Mouse (Mus musculus) effector memory CD4-positive, alpha-beta T cell, adult 5 months (primary cell): ENCODE results near the gene Mst1r. TPM values are rescaled to one million over a fixed set of nuclear protein-coding genes. Genes with fewer than 3 reads are reported as not detected.

Source experiments
- polyA plus RNA-seq: library from polyadenylated mRNA; unstranded; fragments of 100-300 nt; shearing (Covaris generic); gene quantifications from one replicate; pipeline ENCODE4 v1.2.1, GENCODE M21; 2017

Gene Mst1r
- not detected for polyA plus RNA-seq

GRCm38 (mm10) chr9:107906252-107906966 lies at the start of gene Mst1r:
Mst1r (plus strand) TSS chr9:107906873.

GRCm38 (mm10) chr9:107873137-107873536 lies 33.5 kb upstream of the Mst1r start, which contains the start of gene Rbm6:
Rbm6 (minus strand) TSS chr9:107873237.

DNA sequence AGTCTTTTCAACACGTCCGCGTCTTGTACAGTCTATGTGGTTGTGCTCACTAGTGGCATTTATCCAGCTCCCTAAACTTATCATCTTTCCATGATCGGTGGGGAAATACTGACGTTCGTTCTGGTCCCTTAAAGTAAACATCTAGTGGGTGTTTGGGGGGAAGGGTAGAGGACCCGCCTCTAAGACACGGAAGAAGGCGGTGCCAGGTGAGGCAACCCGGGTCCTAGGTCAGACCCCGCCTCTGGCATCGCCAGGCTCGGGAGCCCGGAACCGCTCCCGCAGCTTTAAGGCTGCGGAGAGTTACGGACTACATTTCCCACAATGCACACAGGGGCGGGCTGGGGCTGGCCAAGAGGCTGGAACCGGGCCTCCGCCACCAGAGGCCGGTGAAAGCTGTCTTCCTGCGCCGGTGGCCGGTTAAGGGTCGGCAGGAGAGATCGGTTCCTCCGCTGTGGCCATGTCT lies 18.8 kb upstream of the Mst1r start, which contains the start of gene Mon1a:
TSS of gene Mon1a (plus strand) at position 348 of the 463 bp plus-strand sequence.

DNA sequence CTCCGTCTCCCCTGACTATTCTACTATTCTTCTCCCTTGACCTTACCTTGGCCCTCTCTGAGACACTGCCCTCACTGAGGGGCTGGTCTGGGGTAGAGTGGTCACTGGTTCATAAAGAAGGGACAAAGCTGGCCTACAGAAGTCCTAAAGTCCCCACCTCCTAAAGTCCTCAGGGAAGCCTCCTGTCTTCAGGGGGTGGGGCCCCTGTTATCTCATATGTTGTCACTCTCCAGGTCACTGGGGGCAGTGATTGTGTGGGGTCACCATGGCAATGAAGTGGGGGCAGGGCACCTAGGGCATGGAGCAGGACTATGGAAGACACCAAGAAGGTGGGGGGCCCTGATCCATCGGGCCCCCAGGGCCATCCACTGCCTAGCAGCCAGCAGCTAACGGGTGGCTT lies 21.5 kb downstream of the Mst1r start, which contains the start of gene Actl11:
TSS of gene Actl11 (plus strand) at position 301 of the 400 bp plus-strand sequence.

DNA sequence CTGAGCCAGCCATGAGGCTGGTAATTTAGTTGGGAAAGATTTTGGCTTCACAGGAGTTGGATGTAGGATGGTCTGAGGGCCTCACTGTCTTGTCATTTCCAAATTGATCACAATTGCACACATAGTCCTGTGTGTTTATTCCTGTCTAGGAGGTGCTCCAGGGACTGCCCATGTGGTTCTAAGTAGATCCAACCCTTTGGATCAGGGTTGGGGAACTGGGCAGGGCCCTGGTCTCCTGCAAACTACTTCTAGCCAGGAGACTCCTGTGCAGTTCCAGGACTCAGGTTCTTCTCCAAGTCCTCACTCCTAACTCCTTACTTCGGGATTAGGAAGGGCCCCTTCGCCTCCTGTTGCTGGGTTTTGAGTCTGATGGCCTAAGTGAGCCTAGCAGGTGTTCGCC lies 28.7 kb downstream of the Mst1r start, which contains the start of gene Camkv:
TSS of gene Camkv (plus strand) at position 301 of the 400 bp plus-strand sequence.

DNA sequence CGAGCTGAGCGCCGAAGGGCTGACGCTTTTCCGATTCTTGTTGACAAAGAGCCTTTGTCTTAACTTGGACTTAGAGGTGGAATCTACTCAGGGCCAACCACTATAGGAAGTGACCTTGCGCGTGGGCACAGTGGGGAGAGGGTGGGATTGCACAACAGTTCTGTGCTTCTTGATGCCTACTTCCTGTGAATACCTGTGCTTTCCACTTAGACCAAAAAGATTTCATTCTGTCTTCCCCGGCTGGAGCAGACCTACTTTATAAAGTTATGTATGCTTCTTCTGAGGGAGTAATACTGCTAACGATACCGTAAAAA lies 43.2 kb downstream of the Mst1r start, which contains the start of gene Traip:
TSS of gene Traip (plus strand) at position 215 of the 314 bp plus-strand sequence.

Other genes with a start within 250 kb of the Mst1r start
- 1.6 TPM for gene Slc38a3, start 237.3 kb upstream of the Mst1r start, polyA plus RNA-seq
- 9.1 TPM for gene Gnat1, start 227.2 kb upstream of the Mst1r start, polyA plus RNA-seq
- 0.22 TPM for gene Sema3f, start 196.4 kb upstream of the Mst1r start, polyA plus RNA-seq
- 306 TPM for gene Rbm5, start 135.9 kb upstream of the Mst1r start, polyA plus RNA-seq
- 110 TPM for gene Rbm6, start 33.6 kb upstream of the Mst1r start, polyA plus RNA-seq
- gene Mon1a, start 18.7 kb upstream of the Mst1r start, polyA plus RNA-seq, result 19.9 TPM
- not detected for gene Actl11, start 21.6 kb downstream of the Mst1r start, polyA plus RNA-seq
- not detected for gene Camkv, start 28.8 kb downstream of the Mst1r start, polyA plus RNA-seq
- gene Traip, start 43.3 kb downstream of the Mst1r start, polyA plus RNA-seq, result 2.0 TPM
- gene Uba7, start 68.6 kb downstream of the Mst1r start, polyA plus RNA-seq, result 150 TPM
- not detected for gene Gm20661, start 76.2 kb downstream of the Mst1r start, polyA plus RNA-seq
- 0.61 TPM for gene Inka1, start 79.0 kb downstream of the Mst1r start, polyA plus RNA-seq
- gene Cdhr4, start 85.6 kb downstream of the Mst1r start, polyA plus RNA-seq, result not detected
- gene Gm20662, start 89.5 kb downstream of the Mst1r start, polyA plus RNA-seq, result not detected
- gene Ip6k1, start 95.6 kb downstream of the Mst1r start, polyA plus RNA-seq, result 146 TPM
- 25.0 TPM for gene Gmppb, start 142.4 kb downstream of the Mst1r start, polyA plus RNA-seq
- gene Amigo3, start 146.3 kb downstream of the Mst1r start, polyA plus RNA-seq, result 1.4 TPM
- 3.1 TPM for gene Mst1, start 173.6 kb downstream of the Mst1r start, polyA plus RNA-seq
- 110 TPM for gene Rnf123, start 176.5 kb downstream of the Mst1r start, polyA plus RNA-seq
- 54.4 TPM for gene Apeh, start 187.7 kb downstream of the Mst1r start, polyA plus RNA-seq